12 mouse cellular contexts compared by ENCODE assay signal in the genomic region with DNA sequence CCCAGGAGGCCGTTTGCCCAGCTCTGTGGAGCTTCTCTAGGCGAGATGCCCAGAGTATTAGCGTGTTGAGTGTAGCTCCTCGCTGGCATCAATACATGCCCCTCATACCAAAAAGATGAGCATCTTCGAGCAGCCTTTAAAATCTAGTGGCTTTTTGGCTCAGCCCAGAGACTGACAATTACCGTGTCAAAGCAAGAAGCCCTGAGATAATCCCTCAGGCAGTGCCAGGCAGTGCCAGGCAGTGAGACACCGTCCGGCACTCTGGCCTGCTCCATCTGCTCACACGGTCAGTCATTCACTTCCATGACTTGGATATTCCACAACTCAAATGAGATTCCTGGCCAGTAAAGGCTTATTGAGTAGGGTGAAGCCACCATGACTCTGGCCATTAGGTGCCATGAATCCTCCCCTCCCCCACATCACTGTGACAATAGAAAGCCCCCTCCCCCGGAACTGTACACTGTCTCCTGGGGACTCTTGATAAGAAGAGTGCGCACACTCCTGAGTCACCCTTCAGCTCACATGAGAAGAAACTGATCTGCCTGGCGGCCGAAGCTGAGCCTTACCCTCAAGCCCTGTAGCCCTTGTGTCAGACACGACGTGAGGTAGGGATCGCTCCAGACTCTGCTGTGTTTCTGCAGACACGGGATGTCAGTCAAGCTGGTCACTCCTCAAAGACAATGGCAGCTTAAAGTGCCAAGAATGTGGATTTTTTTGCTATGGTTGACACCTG.
DNase-seq lines count a peak whose midpoint lies in the region; ATAC-seq and TF ChIP-seq lines count a peak whose summit lies in the region.
"Had no signal": no experiment of that assay in that cellular context is flagged by ENCODE, and none has a peak within 500 bp of the region (broad histone marks: within the 10 kb centered on the region; RNA-seq: fewer than 3 reads in every experiment).

No protein-coding gene starts in this region.

- peaks cover 11% of the 10 kb centered on the region for H3K4me1 ChIP-seq in hindbrain, embryonic 15.5 days (replicated peaks)
- peaks cover 12% of the 10 kb centered on the region for H3K4me1 ChIP-seq in hindbrain, embryonic 10.5 days (replicated peaks)
- peaks cover 31% of the 10 kb centered on the region for H3K4me1 ChIP-seq in cerebellum, adult 2 months (ENCODE audit: control insufficient read depth, insufficient read depth, low read length)
- peaks cover 48% of the 10 kb centered on the region for H3K4me1 ChIP-seq in limb, embryonic 13.5 days

- H3K27me3 ChIP-seq in hindbrain, embryonic 15.5 days, result no peaks in the 10 kb centered on the region
- H3K27me3 ChIP-seq in hindbrain, embryonic 10.5 days (ENCODE audit: insufficient read depth, poor library complexity, severe bottlenecking), result no peaks in the 10 kb centered on the region; the same call in 1 of the 2 replicates
- H3K27me3 ChIP-seq in cerebellum, adult 2 months (ENCODE audit: control insufficient read depth, insufficient read depth, low read length), result no peaks in the 10 kb centered on the region
- peaks cover 11% of the 10 kb centered on the region for H3K27me3 ChIP-seq in limb, embryonic 13.5 days

- no peaks in the 10 kb centered on the region for H3K36me3 ChIP-seq in hindbrain, embryonic 15.5 days
- H3K36me3 ChIP-seq in hindbrain, embryonic 10.5 days, result no peaks in the 10 kb centered on the region
- no peaks in the 10 kb centered on the region for H3K36me3 ChIP-seq in limb, embryonic 13.5 days

- H3K4me2 ChIP-seq in hindbrain, embryonic 15.5 days, result no peak overlapping the region
- peak overlapping the region; percentile 38 for H3K4me2 ChIP-seq in limb, embryonic 13.5 days (replicated peaks)

- WGBS in hindbrain, embryonic 15.5 days, result 67% methylated on average over 17 of the region's 17 CpGs
- 80% methylated on average over 17 of the region's 17 CpGs for WGBS in hindbrain, embryonic 10.5 days
- 30% methylated on average over 17 of the region's 17 CpGs for WGBS in cerebellum, adult 2 months
- 77% methylated on average over 17 of the region's 17 CpGs for WGBS in limb, embryonic 13.5 days

- H3K9ac ChIP-seq in hindbrain, embryonic 15.5 days, result no peak overlapping the region
- no peak overlapping the region for H3K9ac ChIP-seq in limb, embryonic 13.5 days

- TF ChIP-seq POLR2A in cerebellum, adult 2 months (IDR thresholded peaks at IDR 0.05; ENCODE audit: borderline replicate concordance, insufficient read depth, low read length), result no peak

- no peaks in the 10 kb centered on the region for H3K9me3 ChIP-seq in hindbrain, embryonic 15.5 days
- no peaks in the 10 kb centered on the region for H3K9me3 ChIP-seq in hindbrain, embryonic 10.5 days
- no peaks in the 10 kb centered on the region for H3K9me3 ChIP-seq in limb, embryonic 13.5 days

- no peak for DNase-seq in hindbrain, embryonic 10.5 days (ENCODE audit: low spot score)
- DNase-seq in Muller cell, postnatal 12 days (ENCODE audit: inconsistent ontology term), result peak; percentile 42
- DNase-seq in cerebellum, adult 2 months, result peak; percentile 60 to 75
- DNase-seq in frontal cortex, postnatal 10 days (ENCODE audit: low spot score in 2 of 2), result no peak
- DNase-seq in left cerebral cortex, adult 18-20 months (ENCODE audit: low spot score in 2 of 2), result no peak
- DNase-seq in ovary, postnatal 14 days (ENCODE audit: low spot score), result no peak
- DNase-seq: adrenal gland, postnatal 25 days; heart, adult 18-20 months had no signal

- 0 out of 2 replicates have a peak, but pooled peaks have one; percentile 29 for ATAC-seq in hindbrain, embryonic 15.5 days (ENCODE audit: low FRiP score, low read depth)
- no peak for ATAC-seq in limb, embryonic 13.5 days (ENCODE audit: low FRiP score, low read depth)
- ATAC-seq: inflammation-experienced regulatory T-cells, adult 6 months had no signal

- no peak overlapping the region for H3K4me3 ChIP-seq in hindbrain, embryonic 15.5 days
- H3K4me3 ChIP-seq in hindbrain, embryonic 10.5 days, result no peak overlapping the region
- H3K4me3 ChIP-seq in cerebellum, adult 2 months (replicated peaks; ENCODE audit: insufficient read depth, low read depth, low read length), result no peak overlapping the region
- no peak overlapping the region for H3K4me3 ChIP-seq in limb, embryonic 13.5 days

- H3K27ac ChIP-seq in hindbrain, embryonic 15.5 days (replicated peaks), result no peak overlapping the region
- no peak overlapping the region for H3K27ac ChIP-seq in hindbrain, embryonic 10.5 days
- no peak overlapping the region for H3K27ac ChIP-seq in cerebellum, adult 2 months (ENCODE audit: insufficient read depth, low read length)
- H3K27ac ChIP-seq in limb, embryonic 13.5 days, result peak overlapping the region; percentile 22; the same call in 1 of the 2 replicates
- H3K27ac ChIP-seq: macrophage had no signal

- TF ChIP-seq CTCF in cerebellum, adult 2 months (IDR thresholded peaks at IDR 0.05; ENCODE audit: borderline replicate concordance, insufficient read depth, low read depth, low read length), result no peak

Comparison
In these comparisons a context has a peak if more than half of its experiments do, and no peak if none do; other contexts are left out.
1. DNase-seq: peak in Muller cell, postnatal 12 days (single experiment) and cerebellum, adult 2 months (2 of 2); none in hindbrain, embryonic 10.5 days (single experiment), frontal cortex, postnatal 10 days (0 of 2), left cerebral cortex, adult 18-20 months (0 of 2) and ovary, postnatal 14 days (single experiment).